Mouse (Mus musculus) small intestine, adult 2 months (tissue): ENCODE measurements around the gene Grpel1.

ENCODE experiments used
- CTCF ChIP-seq: fragments of 200-500 bp; IDR thresholded peaks from 2 replicates; pipeline ENCODE4 v1.5.1; 2012; ENCODE audit warnings: low read depth, mild to moderate bottlenecking, control low read depth, inconsistent platforms, low read length, moderate library complexity, mixed read lengths; ENCODE audit not compliant: insufficient replicate concordance, insufficient read length; ENCODE audit errors: extremely low read depth
- POLR2A ChIP-seq: fragments of 200-500 bp; IDR thresholded peaks from 2 replicates; pipeline ENCODE4 v1.6.1; 2012; ENCODE audit warnings: low read depth, mild to moderate bottlenecking, control low read depth, inconsistent platforms, low read length, moderate library complexity

GRCm38 (mm10) chr5:36489225-36489624 is 24.4 kb downstream of the Grpel1 start:
- TF ChIP-seq POLR2A = no peak
- peak; percentile 51; the same call in 1 of the 2 replicates for TF ChIP-seq CTCF
